Mouse (Mus musculus): ENCODE data around the gene Pum2.

- TF ChIP-seq CTCF (IDR thresholded peaks at IDR 0.05; ENCODE audit: borderline replicate concordance, insufficient read depth, low read length) = no peak
- no peak for TF ChIP-seq POLR2A (IDR thresholded peaks at IDR 0.05; ENCODE audit: low read depth, low read length)
Observed at GRCm38 (mm10) chr12:8676341-8676740, 2.4 kb downstream of the Pum2 start.

Data from embryonic fibroblast, embryonic 13.5 days (primary cell).